Mouse (Mus musculus): ENCODE data around the gene Ift22.

DNA sequence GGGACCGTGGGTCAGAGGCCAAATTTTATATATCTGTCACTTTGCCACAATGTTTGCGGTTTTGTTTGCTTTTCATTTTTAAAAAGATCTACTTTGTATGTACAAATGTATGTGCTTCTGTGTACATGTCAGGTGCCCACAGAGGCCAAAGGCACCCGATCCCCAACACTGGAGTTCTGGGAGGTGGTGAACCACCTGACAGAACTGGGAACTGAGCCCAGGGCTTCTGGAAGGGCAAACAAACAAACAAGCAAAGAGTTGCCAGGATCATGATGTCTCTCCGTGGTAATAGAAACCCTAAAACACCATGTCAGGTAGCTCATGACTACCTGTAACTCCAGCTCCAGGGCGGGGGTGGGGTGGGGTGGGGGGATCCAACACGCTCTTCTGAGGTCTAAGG lies 52.1 kb downstream of the Ift22 start:
- TF ChIP-seq CTCF (IDR thresholded peaks at IDR 0.05; ENCODE audit: control insufficient read depth, insufficient read depth, low read length) = no peak
- no peak for TF ChIP-seq POLR2A (IDR thresholded peaks at IDR 0.05; ENCODE audit: borderline replicate concordance, control insufficient read depth, low read depth, low read length)
